Mouse (Mus musculus): Measurements from ENCODE around the gene Wdfy2. TPM values are rescaled to one million over a fixed set of nuclear protein-coding genes. Genes with fewer than 3 reads are reported as not detected.

The Wdfy2 gene
- polyA plus RNA-seq, 1 experiment: 11.0 TPM

DNA sequence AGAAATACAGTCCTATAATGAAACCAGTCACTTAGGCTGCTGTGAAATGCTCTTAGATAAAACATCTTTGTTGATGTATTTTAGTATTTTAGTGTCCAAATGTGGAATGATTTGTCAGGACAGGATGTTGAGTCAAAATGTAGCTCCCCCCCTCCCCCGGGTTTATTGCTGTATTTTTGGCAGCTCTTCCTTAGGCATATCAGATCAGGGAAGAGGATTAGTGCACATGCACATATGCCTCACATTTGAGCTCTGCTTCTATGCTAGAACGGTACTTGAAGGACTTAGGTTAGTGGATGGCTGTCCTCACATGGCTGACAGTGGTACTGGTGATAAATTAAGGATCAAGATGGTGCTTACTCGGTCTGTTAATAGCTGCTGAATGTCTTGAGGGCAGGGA, 18.4 kb downstream of the Wdfy2 start:
- TF ChIP-seq CTCF (IDR thresholded peaks at IDR 0.05; ENCODE audit: extremely low read depth, insufficient read depth, low read length): no peak
- no peak for TF ChIP-seq POLR2A (IDR thresholded peaks at IDR 0.05; ENCODE audit: extremely low read depth, insufficient read depth, low read length)
- H3K27ac ChIP-seq (ENCODE audit: insufficient read depth, low read length): no peak overlapping the region
- H3K4me1 ChIP-seq (ENCODE audit: control insufficient read depth, insufficient read depth, low read length): peaks cover 10% of the 10 kb centered on the region
- H3K4me3 ChIP-seq (ENCODE audit: insufficient read depth, low read length): no peak overlapping the region

DNA sequence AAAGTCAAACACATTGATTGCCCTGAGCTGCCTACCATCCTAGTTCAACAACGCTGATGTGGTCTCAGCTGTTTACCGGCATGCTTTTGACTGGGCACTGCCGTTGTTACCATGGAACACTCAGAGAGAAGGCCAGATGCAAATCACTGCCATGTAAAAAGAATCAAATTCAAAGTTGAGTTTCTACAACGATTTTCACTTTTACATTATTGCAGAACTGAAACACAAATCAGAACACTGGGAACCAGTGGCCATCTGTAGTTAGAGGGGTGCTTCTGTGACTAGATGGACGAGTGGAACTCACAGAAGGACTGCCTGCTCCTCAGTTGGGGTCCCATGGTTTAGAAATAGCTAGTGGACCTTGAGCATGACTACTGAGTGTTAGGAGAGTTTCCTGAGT, 19.0 kb downstream of the Wdfy2 start:
- H3K4me3 ChIP-seq (ENCODE audit: insufficient read depth, low read length): no peak overlapping the region
- no peak overlapping the region for H3K27ac ChIP-seq (ENCODE audit: insufficient read depth, low read length)
- TF ChIP-seq CTCF (IDR thresholded peaks at IDR 0.05; ENCODE audit: extremely low read depth, insufficient read depth, low read length) (no peak), POLR2A (IDR thresholded peaks at IDR 0.05; ENCODE audit: extremely low read depth, insufficient read depth, low read length) (no peak)
- H3K4me1 ChIP-seq (ENCODE audit: control insufficient read depth, insufficient read depth, low read length): peaks cover 7% of the 10 kb centered on the region

DNA sequence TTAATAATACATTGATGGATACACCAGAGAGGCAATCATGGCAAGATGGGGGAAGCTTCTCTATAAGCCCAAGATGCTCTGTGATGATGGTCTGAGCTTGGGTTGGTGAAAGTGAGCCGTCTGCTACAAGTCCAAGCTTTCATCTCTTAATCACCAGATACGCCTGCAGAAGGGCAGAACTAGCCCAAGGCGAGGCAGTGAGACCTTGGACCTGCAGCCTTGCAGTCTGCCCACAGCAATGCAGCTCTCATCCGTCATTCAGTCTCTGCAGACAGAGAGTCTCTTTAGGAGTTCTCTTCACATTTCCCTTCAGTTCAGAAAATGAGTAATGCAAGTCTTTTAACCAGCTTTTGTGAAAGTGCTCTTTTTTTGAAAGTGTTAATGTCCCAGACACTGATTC, 20.4 kb downstream of the Wdfy2 start:
- H3K4me1 ChIP-seq (ENCODE audit: control insufficient read depth, insufficient read depth, low read length): peaks cover 4% of the 10 kb centered on the region; the same call in 1 of the 2 replicates
- no peak for TF ChIP-seq POLR2A (IDR thresholded peaks at IDR 0.05; ENCODE audit: extremely low read depth, insufficient read depth, low read length)
- TF ChIP-seq CTCF (IDR thresholded peaks at IDR 0.05; ENCODE audit: extremely low read depth, insufficient read depth, low read length): no peak
- H3K4me3 ChIP-seq (ENCODE audit: insufficient read depth, low read length): no peak overlapping the region
- no peak overlapping the region for H3K27ac ChIP-seq (ENCODE audit: insufficient read depth, low read length)

DNA sequence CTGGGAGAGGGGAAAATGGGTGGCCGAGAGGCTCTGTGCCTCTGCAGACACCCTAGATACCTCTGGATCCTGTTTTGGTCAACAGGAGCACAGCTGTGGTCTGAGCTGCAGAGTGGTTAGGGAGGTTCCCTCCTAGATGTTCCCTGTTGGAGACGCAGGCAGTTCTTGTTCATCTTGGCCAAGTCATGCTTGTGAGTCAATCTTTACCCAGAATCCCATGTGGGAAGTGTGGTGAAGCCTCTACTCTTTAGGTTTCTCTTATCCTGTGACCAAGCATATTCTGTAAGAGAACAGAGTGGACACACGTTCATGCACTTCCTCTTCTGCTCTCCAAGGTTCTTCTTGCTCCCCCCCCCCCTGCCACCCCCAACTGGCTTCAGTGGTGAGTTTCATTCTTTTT, 20.8 kb downstream of the Wdfy2 start:
- H3K4me1 ChIP-seq (ENCODE audit: control insufficient read depth, insufficient read depth, low read length): peaks cover 4% of the 10 kb centered on the region; the same call in 1 of the 2 replicates
- TF ChIP-seq POLR2A (IDR thresholded peaks at IDR 0.05; ENCODE audit: extremely low read depth, insufficient read depth, low read length) (no peak), CTCF (IDR thresholded peaks at IDR 0.05; ENCODE audit: extremely low read depth, insufficient read depth, low read length) (no peak)
- no peak overlapping the region for H3K27ac ChIP-seq (ENCODE audit: insufficient read depth, low read length)
- no peak overlapping the region for H3K4me3 ChIP-seq (ENCODE audit: insufficient read depth, low read length)

DNA sequence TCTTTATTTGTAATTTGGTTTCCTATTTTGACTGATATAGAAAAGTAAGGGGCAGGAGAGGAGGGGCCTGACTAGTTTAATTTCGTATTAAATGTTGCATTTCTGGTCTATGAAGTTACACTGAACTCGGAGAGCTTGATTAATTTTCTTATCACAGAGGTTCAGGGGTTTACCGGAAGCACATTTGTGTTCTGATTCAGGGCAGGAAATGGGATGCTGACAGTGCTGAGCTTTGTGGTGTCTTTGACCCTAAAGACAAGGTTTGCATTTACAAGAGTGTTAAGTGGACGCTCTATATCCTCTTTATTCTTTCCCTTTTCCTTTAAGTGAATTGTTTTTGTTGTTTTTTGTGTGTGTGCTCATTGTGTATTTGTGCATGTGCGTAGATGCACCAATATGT, 25.1 kb downstream of the Wdfy2 start:
- no peak overlapping the region for H3K27ac ChIP-seq (ENCODE audit: insufficient read depth, low read length)
- H3K4me3 ChIP-seq (ENCODE audit: insufficient read depth, low read length): no peak overlapping the region
- H3K4me1 ChIP-seq (ENCODE audit: control insufficient read depth, insufficient read depth, low read length): peaks cover 3% of the 10 kb centered on the region; the same call in 1 of the 2 replicates
- TF ChIP-seq POLR2A (IDR thresholded peaks at IDR 0.05; ENCODE audit: extremely low read depth, insufficient read depth, low read length) (no peak), CTCF (IDR thresholded peaks at IDR 0.05; ENCODE audit: extremely low read depth, insufficient read depth, low read length) (no peak)

DNA sequence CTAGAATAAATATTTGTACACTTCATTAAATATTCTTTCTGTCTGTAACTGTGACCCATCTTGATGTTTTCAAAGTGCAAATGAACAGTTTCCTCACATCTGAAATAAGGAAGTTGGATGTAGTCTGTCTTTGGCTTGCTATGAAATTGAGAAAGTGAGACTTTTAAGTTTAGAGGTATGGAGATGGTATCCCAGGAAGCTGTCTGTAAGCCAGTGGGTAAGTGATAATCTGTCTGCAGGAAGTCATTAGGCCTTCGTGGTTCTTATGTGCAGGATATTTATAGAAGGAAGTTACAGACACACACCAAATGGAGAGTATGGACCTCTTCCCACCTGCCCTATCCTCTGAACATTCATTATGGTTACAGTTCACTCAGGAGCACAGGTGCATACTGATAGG, 26.8 kb downstream of the Wdfy2 start:
- no peak overlapping the region for H3K4me3 ChIP-seq (ENCODE audit: insufficient read depth, low read length)
- no peak for TF ChIP-seq CTCF (IDR thresholded peaks at IDR 0.05; ENCODE audit: extremely low read depth, insufficient read depth, low read length)
- TF ChIP-seq POLR2A (IDR thresholded peaks at IDR 0.05; ENCODE audit: extremely low read depth, insufficient read depth, low read length): no peak
- H3K4me1 ChIP-seq (ENCODE audit: control insufficient read depth, insufficient read depth, low read length): peaks cover 3% of the 10 kb centered on the region; the same call in 1 of the 2 replicates
- H3K27ac ChIP-seq (ENCODE audit: insufficient read depth, low read length): no peak overlapping the region; the same call in 1 of the 2 replicates

DNA sequence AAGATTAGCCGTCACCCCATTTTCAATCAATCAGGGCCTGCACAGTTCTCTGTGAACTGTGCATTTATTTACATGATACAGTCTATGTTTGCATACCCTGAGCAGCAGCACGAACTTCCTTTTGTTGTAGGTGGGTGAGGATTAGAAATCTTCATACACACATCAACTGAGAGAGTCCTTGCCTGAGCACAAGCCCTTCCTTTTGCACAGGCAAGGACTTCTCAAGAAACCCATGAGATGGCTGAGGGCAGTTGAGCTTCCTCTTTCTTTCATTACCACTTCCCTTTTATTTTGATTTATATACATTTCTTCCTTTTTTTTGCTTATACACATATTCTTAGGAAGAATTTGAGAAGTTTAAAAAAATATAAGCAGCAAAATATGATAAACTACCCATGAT, 27.9 kb downstream of the Wdfy2 start:
- Histone ChIP-seq H3K4me1 (ENCODE audit: control insufficient read depth, insufficient read depth, low read length) (peaks cover 3% of the 10 kb centered on the region; the same call in 1 of the 2 replicates), H3K4me3 (ENCODE audit: insufficient read depth, low read length) (no peak overlapping the region), H3K27ac (ENCODE audit: insufficient read depth, low read length) (peak overlapping the region; percentile 5; the same call in 1 of the 2 replicates)
- TF ChIP-seq POLR2A (IDR thresholded peaks at IDR 0.05; ENCODE audit: extremely low read depth, insufficient read depth, low read length) (no peak), CTCF (IDR thresholded peaks at IDR 0.05; ENCODE audit: extremely low read depth, insufficient read depth, low read length) (no peak)

DNA sequence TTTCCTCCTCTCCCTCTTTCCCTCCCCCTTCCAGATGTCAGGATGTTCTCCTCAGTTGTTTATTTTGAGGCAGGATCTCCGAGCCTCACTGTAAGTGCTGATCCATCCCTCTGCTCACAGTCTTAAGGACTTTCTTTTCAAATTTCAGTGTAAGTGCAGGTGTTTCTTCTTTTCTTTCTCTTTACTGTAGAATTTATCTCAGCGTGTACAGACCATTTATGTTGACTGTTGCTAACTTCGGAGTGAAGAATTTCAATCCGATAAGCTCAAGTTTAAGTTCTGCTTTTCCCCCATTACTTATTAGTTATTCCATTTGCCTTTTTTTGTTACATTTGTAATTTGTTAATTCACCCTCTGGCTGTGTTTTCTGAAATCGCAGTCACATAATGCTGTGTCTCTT, 29.6 kb downstream of the Wdfy2 start:
- Histone ChIP-seq H3K4me3 (ENCODE audit: insufficient read depth, low read length) (no peak overlapping the region), H3K4me1 (ENCODE audit: control insufficient read depth, insufficient read depth, low read length) (peaks cover 3% of the 10 kb centered on the region; the same call in 1 of the 2 replicates), H3K27ac (ENCODE audit: insufficient read depth, low read length) (no peak overlapping the region; the same call in 1 of the 2 replicates)
- no peak for TF ChIP-seq CTCF (IDR thresholded peaks at IDR 0.05; ENCODE audit: extremely low read depth, insufficient read depth, low read length)
- no peak for TF ChIP-seq POLR2A (IDR thresholded peaks at IDR 0.05; ENCODE audit: extremely low read depth, insufficient read depth, low read length)

DNA sequence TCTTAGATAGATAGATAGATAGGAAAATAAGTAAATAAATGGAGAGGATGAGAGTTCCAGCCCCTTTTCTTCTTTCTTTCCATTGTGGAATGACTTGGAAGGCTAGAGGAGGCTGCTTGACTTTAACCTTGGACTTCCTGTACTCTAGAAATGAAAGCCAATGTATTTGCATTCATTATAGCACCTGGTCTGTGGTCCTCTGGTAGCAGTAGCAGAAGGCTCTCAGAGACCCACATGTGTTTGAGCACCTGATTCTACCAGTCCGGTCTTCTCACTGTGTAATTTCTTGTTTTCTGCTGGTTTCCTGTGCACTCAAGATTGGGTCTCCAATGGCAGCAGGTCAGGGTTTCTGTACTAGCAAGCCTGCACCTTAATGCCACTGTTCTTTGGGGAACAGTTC, 30.1 kb downstream of the Wdfy2 start:
- TF ChIP-seq CTCF (IDR thresholded peaks at IDR 0.05; ENCODE audit: extremely low read depth, insufficient read depth, low read length) (no peak), POLR2A (IDR thresholded peaks at IDR 0.05; ENCODE audit: extremely low read depth, insufficient read depth, low read length) (no peak)
- H3K4me1 ChIP-seq (ENCODE audit: control insufficient read depth, insufficient read depth, low read length): peaks cover 3% of the 10 kb centered on the region; the same call in 1 of the 2 replicates
- H3K27ac ChIP-seq (ENCODE audit: insufficient read depth, low read length): no peak overlapping the region
- no peak overlapping the region for H3K4me3 ChIP-seq (ENCODE audit: insufficient read depth, low read length)

DNA sequence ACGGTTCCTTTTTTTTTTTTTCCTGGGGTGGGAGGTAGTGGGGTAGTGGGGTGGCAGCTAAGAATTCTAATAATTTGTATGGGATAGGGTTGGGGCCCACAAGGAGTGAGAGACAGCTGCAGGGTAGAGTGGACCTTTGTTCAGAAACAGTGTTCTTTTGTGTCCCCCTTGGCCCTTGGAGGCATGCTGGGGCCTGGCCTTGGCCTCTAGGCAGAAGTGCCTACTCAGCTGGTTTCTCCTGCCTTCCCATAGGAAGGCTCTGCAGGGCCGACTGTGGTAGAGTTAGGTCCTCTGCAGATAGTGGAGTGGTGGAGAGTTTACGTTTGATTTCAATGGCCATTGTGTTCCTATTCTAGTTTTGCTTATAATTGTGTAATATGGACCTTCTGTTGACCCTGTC, 30.8 kb downstream of the Wdfy2 start:
- Histone ChIP-seq H3K4me3 (ENCODE audit: insufficient read depth, low read length) (no peak overlapping the region), H3K27ac (ENCODE audit: insufficient read depth, low read length) (0 out of 2 replicates have a peak overlapping the region, but pooled peaks have one; percentile 17), H3K4me1 (ENCODE audit: control insufficient read depth, insufficient read depth, low read length) (peaks cover 3% of the 10 kb centered on the region; the same call in 1 of the 2 replicates)
- TF ChIP-seq CTCF (IDR thresholded peaks at IDR 0.05; ENCODE audit: extremely low read depth, insufficient read depth, low read length) (no peak), POLR2A (IDR thresholded peaks at IDR 0.05; ENCODE audit: extremely low read depth, insufficient read depth, low read length) (no peak)

Data from cortical plate, adult 2 months (tissue).